Mouse (Mus musculus) cerebellum, postnatal 4 days (tissue): ENCODE measurements around the gene Zyx.
A peak's percentile ranks its signal among the peaks of the same experiment; 100 is the strongest.

Experiments used
- DNase-seq, 2 experiments: peaks; one replicate each; pipeline ENCODE4 v3.0.0; 2022; ENCODE audit warnings: low spot score in 2 of 2, mixed read lengths in 1 of 2

Gene Zyx

DNA sequence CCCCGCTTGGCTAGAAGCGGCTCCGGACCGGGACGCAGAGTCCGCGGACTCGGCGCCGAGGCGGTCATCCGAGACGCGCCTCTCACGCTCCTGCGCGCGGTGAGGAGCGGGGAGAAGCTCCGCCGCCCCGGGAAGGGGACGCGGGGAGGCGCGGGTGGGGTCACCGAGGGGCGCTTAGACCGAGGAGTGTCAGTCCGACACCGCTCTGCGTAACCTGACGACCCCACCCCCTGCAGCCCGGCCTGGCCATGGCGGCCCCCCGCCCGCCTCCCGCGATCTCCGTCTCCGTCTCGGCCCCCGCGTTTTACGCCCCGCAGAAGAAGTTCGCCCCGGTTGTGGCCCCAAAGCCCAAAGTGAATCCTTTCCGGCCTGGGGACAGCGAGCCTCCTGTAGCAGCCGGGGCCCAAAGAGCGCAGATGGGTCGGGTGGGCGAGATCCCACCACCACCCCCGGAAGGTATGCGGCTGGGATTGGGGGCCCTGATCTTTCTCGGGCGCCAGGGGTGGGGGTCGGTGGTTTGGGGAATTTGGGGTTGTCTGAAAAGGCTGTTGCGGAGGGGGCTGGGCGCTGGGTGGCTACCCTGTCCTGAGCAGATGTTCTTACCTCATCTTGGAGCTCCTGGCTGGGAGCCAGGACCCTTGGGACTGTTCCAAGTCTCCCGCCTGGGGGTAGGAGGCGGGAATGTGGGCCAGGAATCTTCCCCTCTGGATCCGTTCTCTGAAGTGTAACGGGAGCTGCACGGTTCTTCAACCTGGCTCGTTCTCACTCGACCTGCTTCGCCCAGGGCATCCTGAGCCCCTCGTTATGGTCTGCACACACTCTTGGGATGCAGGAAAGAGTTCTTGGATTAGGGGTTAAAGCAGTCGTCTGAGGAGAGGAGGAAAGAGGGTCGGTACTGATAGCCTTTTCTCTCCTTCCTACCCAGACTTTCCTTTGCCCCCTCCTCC is 864 bp downstream of the Zyx start:
- peak; percentile 53 to 83 for DNase-seq

DNA sequence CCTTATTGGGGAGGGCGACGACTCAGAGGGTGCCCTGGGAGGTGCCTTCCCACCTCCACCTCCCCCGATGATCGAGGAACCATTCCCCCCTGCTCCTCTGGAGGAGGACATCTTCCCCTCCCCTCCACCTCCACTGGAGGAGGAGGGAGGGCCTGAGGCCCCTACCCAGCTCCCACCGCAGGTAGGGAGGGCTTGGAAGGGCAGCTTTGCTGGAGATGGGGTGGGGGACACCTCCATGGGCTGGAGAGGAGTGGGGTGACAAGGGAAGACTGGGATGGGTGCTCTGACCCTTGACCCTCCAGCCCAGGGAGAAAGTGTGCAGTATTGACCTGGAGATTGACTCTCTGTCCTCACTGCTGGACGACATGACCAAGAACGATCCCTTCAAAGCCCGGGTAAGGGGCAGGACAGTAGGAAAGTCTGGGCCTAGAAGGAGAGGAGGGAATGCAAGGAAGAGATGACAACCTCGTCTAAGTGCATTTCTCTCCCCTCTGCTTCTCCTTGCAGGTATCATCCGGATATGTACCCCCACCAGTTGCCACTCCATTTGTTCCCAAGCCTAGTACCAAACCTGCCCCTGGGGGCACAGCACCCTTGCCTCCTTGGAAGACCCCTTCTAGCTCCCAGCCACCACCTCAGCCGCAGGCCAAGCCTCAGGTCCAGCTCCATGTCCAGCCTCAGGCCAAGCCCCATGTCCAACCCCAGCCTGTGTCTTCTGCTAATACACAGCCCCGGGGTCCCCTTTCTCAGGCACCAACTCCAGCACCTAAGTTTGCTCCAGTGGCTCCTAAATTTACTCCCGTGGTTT is 1.7 kb downstream of the Zyx start:
- no peak for DNase-seq

GRCm38 (mm10) chr6:42351776-42352485 is 2.5 kb downstream of the Zyx start:
- DNase-seq, result no peak

DNA sequence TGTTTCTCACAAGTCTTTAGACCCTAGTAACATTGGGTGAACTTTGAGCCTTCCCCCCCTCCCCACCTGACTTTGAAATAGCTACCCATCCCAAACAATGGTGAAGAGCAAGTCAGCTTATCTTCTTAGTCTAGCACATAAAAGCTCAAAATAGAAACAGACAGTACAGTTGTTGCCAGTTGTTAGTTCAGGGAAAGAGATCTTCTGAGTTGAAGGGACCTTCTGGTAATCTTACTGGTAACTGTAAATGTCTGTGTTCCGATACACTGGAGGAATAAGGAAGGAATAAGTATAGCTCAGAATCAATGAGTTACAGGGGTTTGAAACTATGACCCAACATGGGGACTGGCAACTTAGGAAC is 3.0 kb downstream of the Zyx start:
- DNase-seq, result no peak

DNA sequence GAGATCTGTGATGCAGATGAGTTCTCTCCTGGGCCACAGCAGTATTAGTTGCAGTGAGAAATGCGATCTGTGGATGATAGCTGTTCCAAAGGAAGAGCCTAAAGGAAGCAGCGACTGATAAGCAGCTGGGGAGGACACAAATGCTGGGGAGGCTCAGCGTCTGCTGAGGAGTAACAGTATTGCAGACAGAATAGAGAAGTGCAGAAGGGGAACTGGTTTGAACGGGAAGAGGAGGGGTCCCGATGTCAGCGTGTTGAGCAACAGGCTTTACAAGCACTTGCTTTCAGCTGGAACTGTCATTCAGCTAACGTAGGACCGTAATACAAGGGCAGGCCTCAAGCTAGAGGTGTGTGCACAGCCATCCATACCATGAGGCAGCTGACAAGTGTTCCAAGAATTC is 3.8 kb downstream of the Zyx start:
- no peak for DNase-seq

DNA sequence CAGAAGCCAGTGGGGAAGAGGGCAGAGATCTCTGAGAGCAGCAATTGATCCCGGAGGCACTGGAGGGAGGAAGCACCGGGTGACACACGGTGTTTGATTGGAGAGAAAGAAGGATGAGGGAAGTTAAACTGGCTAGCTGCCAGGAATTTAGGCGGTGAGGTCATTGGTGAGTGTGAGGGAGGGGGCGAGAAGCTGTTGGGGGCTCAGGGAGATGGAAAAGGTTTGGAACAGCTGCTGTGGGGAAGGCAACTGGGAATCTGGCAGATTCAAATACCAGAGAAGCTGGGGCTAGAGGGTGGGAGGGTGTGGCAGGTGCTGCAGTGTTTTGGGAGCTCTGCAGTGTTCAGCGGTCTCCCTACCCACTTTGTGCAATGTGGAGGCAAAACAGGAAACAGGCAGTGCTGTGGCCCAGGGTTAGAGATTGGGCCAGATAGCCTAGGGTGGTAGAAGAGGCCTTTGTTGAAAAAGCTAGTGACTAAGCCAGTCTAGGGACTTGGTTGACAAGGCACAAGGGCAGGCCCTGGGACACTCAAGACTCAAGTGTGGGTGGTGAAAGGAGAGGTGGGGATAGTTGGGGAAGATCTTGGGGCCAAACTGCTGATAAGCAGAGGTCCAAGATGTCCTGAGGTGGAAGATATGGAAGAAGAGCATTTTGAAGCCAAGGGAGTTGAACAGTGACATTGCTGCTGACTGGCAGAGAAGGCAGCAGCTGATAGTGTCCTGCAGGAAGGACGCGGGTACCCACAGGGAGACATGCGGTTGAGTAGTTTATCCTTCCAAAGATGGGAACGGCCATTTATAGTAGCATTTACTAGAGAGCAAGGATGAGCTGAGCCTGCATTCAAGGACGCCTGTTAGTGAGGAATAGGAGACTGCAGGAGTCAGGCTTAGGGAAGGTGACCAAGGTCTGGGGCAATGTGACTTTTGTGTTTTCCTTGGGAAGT is 4.9 kb downstream of the Zyx start:
- peak in 1 of 2 experiments; percentile 17 for DNase-seq

- no peak for DNase-seq
Measured at GRCm38 (mm10) chr6:42355366-42355765, 5.9 kb downstream of the Zyx start.

DNA sequence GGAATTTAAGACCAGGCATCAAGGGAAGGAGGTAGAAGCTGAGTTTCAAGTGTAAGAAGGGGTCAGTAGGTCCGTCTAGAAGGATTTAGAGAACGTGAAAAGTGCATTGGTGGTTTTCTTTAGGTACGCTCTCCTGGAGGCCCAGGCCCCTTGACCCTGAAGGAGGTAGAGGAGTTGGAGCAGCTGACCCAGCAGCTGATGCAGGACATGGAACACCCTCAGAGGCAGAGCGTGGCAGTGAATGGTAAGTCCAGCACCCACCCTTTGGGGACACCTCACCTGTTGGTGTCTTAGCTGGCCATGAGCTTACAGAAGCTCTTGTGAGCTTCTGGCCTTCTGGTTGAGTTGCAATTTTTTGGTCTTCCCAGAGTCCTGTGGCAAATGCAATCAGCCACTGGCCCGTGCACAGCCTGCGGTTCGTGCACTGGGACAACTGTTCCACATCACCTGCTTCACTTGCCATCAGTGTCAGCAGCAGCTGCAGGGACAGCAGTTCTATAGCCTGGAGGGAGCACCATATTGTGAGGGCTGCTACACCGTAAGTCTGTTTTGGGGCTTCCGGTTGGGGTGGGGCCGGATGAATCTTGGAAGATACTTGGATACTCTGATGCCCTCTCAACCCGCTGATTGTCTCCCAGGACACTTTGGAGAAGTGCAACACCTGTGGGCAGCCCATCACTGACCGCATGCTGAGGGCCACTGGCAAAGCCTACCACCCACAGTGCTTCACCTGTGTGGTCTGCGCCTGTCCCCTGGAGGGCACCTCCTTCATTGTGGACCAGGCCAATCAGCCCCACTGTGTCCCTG is 6.6 kb downstream of the Zyx start:
- DNase-seq, result no peak

- no peak for DNase-seq
Measured at GRCm38 (mm10) chr6:42356913-42357312, 7.5 kb downstream of the Zyx start.

DNA sequence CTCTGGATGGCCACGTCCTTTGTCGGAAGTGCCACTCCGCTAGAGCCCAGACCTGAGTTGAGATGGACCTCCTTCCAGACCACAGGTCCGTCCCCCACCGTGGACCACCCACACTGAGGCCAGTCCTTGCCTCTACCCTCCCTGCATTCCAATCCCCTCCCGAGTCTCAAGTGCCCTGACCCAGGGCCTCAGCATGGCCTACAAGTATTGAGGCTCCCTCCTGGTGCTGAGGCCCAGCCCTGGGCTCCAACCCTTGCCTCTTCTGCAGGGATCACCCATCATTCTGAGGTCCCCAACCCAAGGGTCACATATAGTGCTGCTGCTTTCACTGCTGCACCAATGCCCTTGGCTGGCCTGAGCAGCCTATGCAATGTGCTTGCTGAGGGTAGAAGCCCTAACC is 8.5 kb downstream of the Zyx start:
- DNase-seq, result no peak

DNA sequence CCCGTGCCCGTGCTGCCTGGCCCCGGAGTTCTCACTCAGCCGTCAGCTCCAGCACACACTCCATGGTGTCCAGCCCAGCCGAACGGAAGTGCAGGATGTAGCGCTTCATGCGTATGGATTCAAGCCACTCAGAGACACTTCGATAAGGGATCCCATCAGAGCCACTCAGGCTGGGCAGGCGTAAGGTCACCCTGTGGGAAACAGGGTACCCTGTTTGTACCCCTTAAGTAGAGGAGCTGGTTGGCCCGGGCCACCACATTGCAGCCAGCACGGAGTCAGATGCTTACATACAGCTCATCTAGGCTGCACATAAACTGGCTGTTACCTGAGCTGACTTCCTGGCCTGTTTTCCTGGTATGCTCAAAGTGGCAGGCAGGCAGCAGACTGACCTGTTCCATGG is 9.5 kb downstream of the Zyx start:
- DNase-seq, result no peak

DNA sequence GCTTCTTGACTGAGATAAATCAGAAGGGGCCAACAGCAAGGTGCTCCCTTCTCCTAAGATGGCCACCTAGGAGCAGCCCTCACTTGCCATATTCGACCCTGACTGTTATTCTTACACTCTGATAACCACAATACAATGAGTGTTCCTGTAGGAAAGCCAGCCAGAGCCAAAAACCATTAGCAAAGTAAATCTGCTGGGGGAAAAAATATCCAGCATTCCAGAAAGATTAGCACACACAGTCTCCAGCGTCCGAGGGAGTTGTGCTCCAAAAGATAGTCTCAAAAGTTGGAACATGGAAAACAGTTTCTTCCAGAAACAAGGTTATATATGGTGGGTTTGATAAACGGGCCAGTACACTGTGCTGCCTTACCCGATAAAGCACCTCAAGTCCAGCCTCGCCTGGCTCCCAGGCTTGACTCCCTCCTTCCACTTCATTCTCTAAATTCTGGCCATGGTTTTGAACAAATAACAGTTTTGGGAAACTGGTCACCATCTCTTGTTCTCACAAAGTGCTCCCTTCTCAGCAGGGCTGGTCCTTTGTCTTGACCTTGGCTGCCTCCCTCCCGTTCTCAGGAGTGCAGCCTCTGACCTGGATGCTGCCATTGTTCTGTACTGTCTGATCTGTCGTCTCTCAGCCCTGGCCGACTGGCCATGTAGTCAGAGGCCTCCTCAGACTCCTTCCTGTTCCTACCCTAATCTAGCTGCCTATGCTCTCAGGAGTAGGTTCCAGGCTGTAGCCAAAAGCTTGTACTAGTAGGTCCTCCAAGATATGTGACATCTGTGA is 10.1 kb downstream of the Zyx start:
- no peak for DNase-seq

DNA sequence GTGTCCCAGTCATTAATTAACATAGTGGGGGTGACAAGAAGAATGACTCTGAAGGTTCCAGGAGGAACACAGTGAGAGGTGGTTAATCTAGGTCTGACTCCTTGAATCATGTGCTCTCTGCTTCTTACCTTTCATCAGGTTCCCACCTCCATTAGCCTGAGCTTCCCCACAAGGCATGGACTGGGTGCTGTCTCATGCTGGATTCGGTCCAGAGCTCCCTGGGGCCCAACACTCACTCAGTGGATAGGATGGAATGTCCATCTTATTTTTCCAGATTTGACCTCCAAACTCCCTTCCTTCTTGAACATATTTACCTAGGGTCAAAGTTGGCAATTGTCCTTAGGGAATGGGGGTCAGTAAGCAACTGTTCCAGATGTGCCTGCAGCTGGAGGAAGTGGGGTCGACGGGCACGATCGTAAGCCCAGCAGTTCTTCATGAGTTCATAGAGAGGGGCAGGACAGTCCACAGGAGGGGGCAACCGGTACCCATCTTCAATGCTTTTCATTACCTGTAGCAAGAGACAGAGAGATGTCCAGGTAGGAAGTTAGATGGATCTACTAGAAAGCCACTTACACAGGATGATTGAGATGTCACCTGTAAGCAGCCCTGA is 10.9 kb downstream of the Zyx start:
- no peak for DNase-seq

DNA sequence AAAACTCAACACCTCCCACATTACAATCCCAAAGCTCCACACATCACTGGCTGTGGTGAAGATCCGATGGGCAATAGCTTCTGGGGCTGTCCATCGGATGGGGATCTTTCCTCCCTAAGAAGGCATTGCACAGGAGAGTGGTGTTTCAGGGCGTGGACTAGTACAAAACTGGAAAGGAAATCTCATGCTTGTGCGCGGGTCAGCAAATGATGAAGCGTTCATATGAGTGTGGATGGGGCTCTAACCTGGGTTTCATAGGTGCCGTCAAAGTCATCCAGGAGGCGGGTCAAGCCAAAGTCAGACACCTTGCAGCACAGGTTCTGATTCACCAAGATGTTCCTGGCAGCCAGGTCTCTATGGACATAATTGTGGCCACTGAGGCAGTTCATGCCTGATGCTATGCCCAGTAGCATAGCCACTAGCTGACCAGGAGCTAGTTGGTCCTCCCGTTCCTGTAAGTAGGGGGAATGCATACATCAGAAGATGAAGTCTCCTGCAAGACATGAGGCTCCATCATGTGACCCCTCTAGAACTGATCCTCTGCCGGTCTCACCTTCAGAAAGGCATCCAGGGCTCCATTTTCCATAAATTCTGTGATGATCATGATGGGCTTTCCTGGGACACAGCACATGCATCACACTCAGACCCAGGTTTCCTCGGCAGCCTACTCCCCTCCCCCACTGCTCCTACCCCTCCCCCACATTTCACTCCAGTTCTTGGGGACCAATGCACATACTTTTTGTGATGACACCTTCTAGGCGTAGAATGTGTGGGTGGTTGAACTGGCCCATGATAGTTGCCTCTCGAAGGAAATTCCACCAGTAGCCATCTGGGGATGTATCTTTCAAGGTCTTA is 11.8 kb downstream of the Zyx start:
- DNase-seq, result no peak

- DNase-seq, result no peak
Measured at GRCm38 (mm10) chr6:42362074-42362473, 12.6 kb downstream of the Zyx start.

DNA sequence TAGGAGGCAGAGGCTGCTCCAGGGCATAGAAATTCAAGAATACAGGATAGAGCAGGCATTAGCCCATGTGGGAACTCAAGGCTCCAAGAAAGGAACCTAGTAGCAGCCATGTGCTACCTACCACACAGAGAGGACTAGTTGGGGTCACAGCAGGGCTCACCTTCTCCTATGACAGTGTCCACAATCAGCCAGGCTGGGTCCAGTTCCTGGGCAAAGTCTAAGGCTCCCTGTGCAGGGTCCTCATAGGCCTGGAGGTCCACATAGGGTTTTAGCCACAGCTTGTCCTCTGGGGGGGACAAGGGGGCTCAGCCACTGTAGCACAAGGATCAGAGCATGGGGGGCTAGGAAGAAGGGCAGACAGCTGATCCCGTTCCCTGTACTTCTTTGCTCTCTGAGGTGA is 13.1 kb downstream of the Zyx start:
- DNase-seq, result no peak

GRCm38 (mm10) chr6:42362974-42363373 is 13.5 kb downstream of the Zyx start:
- no peak for DNase-seq

GRCm38 (mm10) chr6:42364066-42364465 is 14.6 kb downstream of the Zyx start:
- no peak for DNase-seq
